Mouse (Mus musculus): ENCODE results near the gene Ndn.

GRCm38 (mm10) chr7:62378529-62378928, 32.2 kb downstream of the Ndn start:
- TF ChIP-seq CTCF (IDR thresholded peaks at IDR 0.05; ENCODE audit: low read depth) (no peak), EP300 (IDR thresholded peaks at IDR 0.05; ENCODE audit: low read depth) (no peak)
